Mouse (Mus musculus): ENCODE data around the gene Nhsl2. TPM values are rescaled to one million over a fixed set of nuclear protein-coding genes. Genes with fewer than 3 reads are reported as not detected.

Nhsl2 gene
- polyA plus RNA-seq, 1 experiment from 2014 or later, result 16.5 TPM

GRCm38 (mm10) chrX:102073605-102074325, 224.6 kb downstream of the Nhsl2 start:
- no peak overlapping the region for H3K4me3 ChIP-seq (ENCODE audit: low read length)
- H3K27me3 ChIP-seq (ENCODE audit: control insufficient read depth, insufficient read depth, low read length), result no peaks in the 10 kb centered on the region
- ATAC-seq (ENCODE audit: low FRiP score, low TSS enrichment), result no peak
- H3K9ac ChIP-seq (ENCODE audit: low read depth, low read length), result no peak overlapping the region
- no peak overlapping the region for H3K4me2 ChIP-seq (replicated peaks; ENCODE audit: low read depth, low read length)
- no peaks in the 10 kb centered on the region; the same call in 1 of the 2 replicates for H3K4me1 ChIP-seq (ENCODE audit: control insufficient read depth, insufficient read depth, low read length)
- H3K36me3 ChIP-seq (ENCODE audit: control insufficient read depth, insufficient read depth, low read length), result no peaks in the 10 kb centered on the region; the same call in 1 of the 2 replicates
- no peaks in the 10 kb centered on the region for H3K9me3 ChIP-seq (ENCODE audit: control insufficient read depth, low read length)
- WGBS, result 84% methylated on average over 14 of the region's 14 CpGs
- H3K27ac ChIP-seq (ENCODE audit: low read depth, low read length), result no peak overlapping the region

- WGBS, result 75% methylated on average over 5 of the region's 5 CpGs
- Histone ChIP-seq H3K4me1 (ENCODE audit: control insufficient read depth, insufficient read depth, low read length) (no peaks in the 10 kb centered on the region; the same call in 1 of the 2 replicates), H3K27ac (ENCODE audit: low read depth, low read length) (no peak overlapping the region), H3K36me3 (ENCODE audit: control insufficient read depth, insufficient read depth, low read length) (no peaks in the 10 kb centered on the region; the same call in 1 of the 2 replicates), H3K9ac (ENCODE audit: low read depth, low read length) (no peak overlapping the region), H3K4me3 (ENCODE audit: low read length) (no peak overlapping the region), H3K27me3 (ENCODE audit: control insufficient read depth, insufficient read depth, low read length) (no peaks in the 10 kb centered on the region), H3K9me3 (ENCODE audit: control insufficient read depth, low read length) (no peaks in the 10 kb centered on the region), H3K4me2 (replicated peaks; ENCODE audit: low read depth, low read length) (no peak overlapping the region)
- ATAC-seq (ENCODE audit: low FRiP score, low TSS enrichment), result no peak
Observed at GRCm38 (mm10) chrX:102074435-102074834, 225.2 kb downstream of the Nhsl2 start.

- Histone ChIP-seq H3K4me1 (ENCODE audit: control insufficient read depth, insufficient read depth, low read length) (no peaks in the 10 kb centered on the region; the same call in 1 of the 2 replicates), H3K27me3 (ENCODE audit: control insufficient read depth, insufficient read depth, low read length) (no peaks in the 10 kb centered on the region), H3K9me3 (ENCODE audit: control insufficient read depth, low read length) (no peaks in the 10 kb centered on the region), H3K9ac (ENCODE audit: low read depth, low read length) (no peak overlapping the region), H3K4me3 (ENCODE audit: low read length) (no peak overlapping the region), H3K27ac (ENCODE audit: low read depth, low read length) (no peak overlapping the region), H3K36me3 (ENCODE audit: control insufficient read depth, insufficient read depth, low read length) (no peaks in the 10 kb centered on the region; the same call in 1 of the 2 replicates), H3K4me2 (replicated peaks; ENCODE audit: low read depth, low read length) (no peak overlapping the region)
- no peak for ATAC-seq (ENCODE audit: low FRiP score, low TSS enrichment)
- WGBS, result 69% methylated on average over 4 of the region's 4 CpGs
Observed at GRCm38 (mm10) chrX:102075158-102075557, 226.0 kb downstream of the Nhsl2 start.

- WGBS, result 79% methylated on average over 7 of the region's 7 CpGs
- Histone ChIP-seq H3K4me3 (ENCODE audit: low read length) (no peak overlapping the region), H3K4me2 (replicated peaks; ENCODE audit: low read depth, low read length) (no peak overlapping the region), H3K9me3 (ENCODE audit: control insufficient read depth, low read length) (no peaks in the 10 kb centered on the region), H3K27ac (ENCODE audit: low read depth, low read length) (no peak overlapping the region), H3K36me3 (ENCODE audit: control insufficient read depth, insufficient read depth, low read length) (no peaks in the 10 kb centered on the region; the same call in 1 of the 2 replicates), H3K27me3 (ENCODE audit: control insufficient read depth, insufficient read depth, low read length) (no peaks in the 10 kb centered on the region), H3K4me1 (ENCODE audit: control insufficient read depth, insufficient read depth, low read length) (0 out of 2 replicates have a peak, but pooled peaks cover 4% of the 10 kb centered on the region), H3K9ac (ENCODE audit: low read depth, low read length) (no peak overlapping the region)
- ATAC-seq (ENCODE audit: low FRiP score, low TSS enrichment), result no peak
Observed at GRCm38 (mm10) chrX:102076886-102077765, 227.9 kb downstream of the Nhsl2 start.

GRCm38 (mm10) chrX:102081076-102081475, 231.9 kb downstream of the Nhsl2 start:
- 68% methylated on average over 10 of the region's 10 CpGs for WGBS
- Histone ChIP-seq H3K27me3 (ENCODE audit: control insufficient read depth, insufficient read depth, low read length) (no peaks in the 10 kb centered on the region), H3K4me1 (ENCODE audit: control insufficient read depth, insufficient read depth, low read length) (0 out of 2 replicates have a peak, but pooled peaks cover 7% of the 10 kb centered on the region), H3K9me3 (ENCODE audit: control insufficient read depth, low read length) (no peaks in the 10 kb centered on the region), H3K36me3 (ENCODE audit: control insufficient read depth, insufficient read depth, low read length) (no peaks in the 10 kb centered on the region; the same call in 1 of the 2 replicates), H3K9ac (ENCODE audit: low read depth, low read length) (no peak overlapping the region), H3K4me2 (replicated peaks; ENCODE audit: low read depth, low read length) (no peak overlapping the region), H3K27ac (ENCODE audit: low read depth, low read length) (no peak overlapping the region), H3K4me3 (ENCODE audit: low read length) (no peak overlapping the region)
- ATAC-seq (ENCODE audit: low FRiP score, low TSS enrichment), result peak; percentile 24; the same call in 1 of the 2 replicates

- H3K9me3 ChIP-seq (ENCODE audit: control insufficient read depth, low read length), result no peaks in the 10 kb centered on the region
- H3K36me3 ChIP-seq (ENCODE audit: control insufficient read depth, insufficient read depth, low read length), result no peaks in the 10 kb centered on the region; the same call in 1 of the 2 replicates
- H3K4me3 ChIP-seq (ENCODE audit: low read length), result no peak overlapping the region
- no peak overlapping the region for H3K4me2 ChIP-seq (replicated peaks; ENCODE audit: low read depth, low read length)
- peak; percentile 85 for ATAC-seq (ENCODE audit: low FRiP score, low TSS enrichment)
- H3K4me1 ChIP-seq (ENCODE audit: control insufficient read depth, insufficient read depth, low read length), result 0 out of 2 replicates have a peak, but pooled peaks cover 7% of the 10 kb centered on the region
- WGBS, result 37% methylated on average over 7 of the region's 7 CpGs
- no peaks in the 10 kb centered on the region for H3K27me3 ChIP-seq (ENCODE audit: control insufficient read depth, insufficient read depth, low read length)
- H3K27ac ChIP-seq (ENCODE audit: low read depth, low read length), result peak overlapping the region; percentile 7; the same call in 1 of the 2 replicates
- no peak overlapping the region for H3K9ac ChIP-seq (ENCODE audit: low read depth, low read length)
Observed at GRCm38 (mm10) chrX:102081573-102082279, 232.5 kb downstream of the Nhsl2 start.

- H3K9ac ChIP-seq (ENCODE audit: low read depth, low read length), result no peak overlapping the region
- peak overlapping the region; percentile 7; the same call in 1 of the 2 replicates for H3K27ac ChIP-seq (ENCODE audit: low read depth, low read length)
- no peaks in the 10 kb centered on the region for H3K9me3 ChIP-seq (ENCODE audit: control insufficient read depth, low read length)
- no peak overlapping the region for H3K4me2 ChIP-seq (replicated peaks; ENCODE audit: low read depth, low read length)
- 0 out of 2 replicates have a peak, but pooled peaks cover 7% of the 10 kb centered on the region for H3K4me1 ChIP-seq (ENCODE audit: control insufficient read depth, insufficient read depth, low read length)
- H3K4me3 ChIP-seq (ENCODE audit: low read length), result no peak overlapping the region
- no peaks in the 10 kb centered on the region for H3K27me3 ChIP-seq (ENCODE audit: control insufficient read depth, insufficient read depth, low read length)
- ATAC-seq (ENCODE audit: low FRiP score, low TSS enrichment), result no peak
- no peaks in the 10 kb centered on the region; the same call in 1 of the 2 replicates for H3K36me3 ChIP-seq (ENCODE audit: control insufficient read depth, insufficient read depth, low read length)
- WGBS, result 53% methylated on average over 5 of the region's 5 CpGs
Observed at GRCm38 (mm10) chrX:102082340-102082739, 233.2 kb downstream of the Nhsl2 start.

GRCm38 (mm10) chrX:102085798-102086443, 236.7 kb downstream of the Nhsl2 start:
- H3K9me3 ChIP-seq (ENCODE audit: control insufficient read depth, low read length), result no peaks in the 10 kb centered on the region
- H3K4me3 ChIP-seq (ENCODE audit: low read length), result no peak overlapping the region
- H3K27me3 ChIP-seq (ENCODE audit: control insufficient read depth, insufficient read depth, low read length), result no peaks in the 10 kb centered on the region
- 0 out of 2 replicates have a peak, but pooled peaks cover 7% of the 10 kb centered on the region for H3K4me1 ChIP-seq (ENCODE audit: control insufficient read depth, insufficient read depth, low read length)
- no peak overlapping the region for H3K9ac ChIP-seq (ENCODE audit: low read depth, low read length)
- no peaks in the 10 kb centered on the region for H3K36me3 ChIP-seq (ENCODE audit: control insufficient read depth, insufficient read depth, low read length)
- H3K4me2 ChIP-seq (replicated peaks; ENCODE audit: low read depth, low read length), result no peak overlapping the region
- ATAC-seq (ENCODE audit: low FRiP score, low TSS enrichment), result no peak
- H3K27ac ChIP-seq (ENCODE audit: low read depth, low read length), result no peak overlapping the region
- WGBS, result 86% methylated on average over 8 of the region's 8 CpGs
